Comparison of ENCODE assay signal across 22 mouse cellular contexts in the genomic region with DNA sequence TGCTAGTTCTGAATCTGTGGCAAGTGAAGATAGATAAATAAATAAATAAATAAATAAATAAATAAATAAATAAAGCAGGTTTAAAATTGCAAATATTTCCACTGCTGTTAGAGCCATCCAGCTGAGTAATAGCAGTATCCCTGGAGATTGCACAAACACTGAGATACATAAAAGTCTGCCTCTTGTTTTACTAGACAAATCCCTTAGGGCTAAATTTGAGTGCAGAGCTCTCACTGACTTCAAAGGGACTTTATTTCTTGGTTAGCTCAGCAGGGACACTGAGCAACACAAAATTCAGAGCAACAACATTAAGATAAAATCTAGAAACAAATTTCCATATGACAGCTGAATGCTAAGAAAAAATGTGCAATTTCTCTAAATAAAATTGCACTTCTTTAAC.
"Had no signal": no experiment of that assay in that cellular context is flagged by ENCODE, and none has a peak within 500 bp of the region (broad histone marks: within the 10 kb centered on the region; RNA-seq: fewer than 3 reads in every experiment).

No protein-coding gene starts in this region.

- H3K4me1 ChIP-seq: limb, embryonic 12.5 days; liver, embryonic 12.5 days; liver, embryonic 15.5 days; lung, embryonic 15.5 days; megakaryocyte, embryonic 14.5 days; midbrain, embryonic 12.5 days; stomach, embryonic 15.5 days had no signal

- H3K9ac ChIP-seq: limb, embryonic 12.5 days; liver, embryonic 12.5 days; liver, embryonic 15.5 days; lung, embryonic 15.5 days; midbrain, embryonic 12.5 days; stomach, embryonic 15.5 days had no signal

- H3K4me3 ChIP-seq: left cerebral cortex, adult 2 months; limb, embryonic 12.5 days; liver, embryonic 12.5 days; liver, embryonic 15.5 days; lung, embryonic 15.5 days; megakaryocyte, embryonic 14.5 days; midbrain, embryonic 12.5 days; stomach, embryonic 15.5 days had no signal

- DNase-seq: kidney, adult 2 months; kidney, postnatal 10 days; kidney, postnatal 4 days; layer of hippocampus, adult 9-11 months; layer of hippocampus, postnatal 36 days; liver; lung, adult 18-20 months; lung, postnatal 10 days; lung, postnatal 36 days; right cerebral cortex, postnatal 25 days; spleen, adult 18-20 months; thymus, postnatal 25 days had no signal

- H3K36me3 ChIP-seq: limb, embryonic 12.5 days; liver, embryonic 12.5 days; liver, embryonic 15.5 days; lung, embryonic 15.5 days; midbrain, embryonic 12.5 days; stomach, embryonic 15.5 days had no signal

- ATAC-seq: inflammation-experienced regulatory T-cells, adult 6 months; intestine, postnatal 0 days; liver, embryonic 12.5 days had no signal

- H3K4me2 ChIP-seq: limb, embryonic 12.5 days; liver, embryonic 12.5 days; liver, embryonic 15.5 days; lung, embryonic 15.5 days; midbrain, embryonic 12.5 days; stomach, embryonic 15.5 days had no signal

- H3K9me3 ChIP-seq: limb, embryonic 12.5 days; liver, embryonic 12.5 days; liver, embryonic 15.5 days; lung, embryonic 15.5 days; megakaryocyte, embryonic 14.5 days; midbrain, embryonic 12.5 days; stomach, embryonic 15.5 days had no signal

- H3K27ac ChIP-seq: limb, embryonic 12.5 days; liver, embryonic 12.5 days; liver, embryonic 15.5 days; lung, embryonic 15.5 days; midbrain, embryonic 12.5 days; stomach, embryonic 15.5 days had no signal

- H3K27me3 ChIP-seq: limb, embryonic 12.5 days; liver, embryonic 12.5 days; liver, embryonic 15.5 days; lung, embryonic 15.5 days; megakaryocyte, embryonic 14.5 days; midbrain, embryonic 12.5 days; stomach, embryonic 15.5 days had no signal
